Mouse (Mus musculus): ENCODE results near the gene Nsun2.

DNA sequence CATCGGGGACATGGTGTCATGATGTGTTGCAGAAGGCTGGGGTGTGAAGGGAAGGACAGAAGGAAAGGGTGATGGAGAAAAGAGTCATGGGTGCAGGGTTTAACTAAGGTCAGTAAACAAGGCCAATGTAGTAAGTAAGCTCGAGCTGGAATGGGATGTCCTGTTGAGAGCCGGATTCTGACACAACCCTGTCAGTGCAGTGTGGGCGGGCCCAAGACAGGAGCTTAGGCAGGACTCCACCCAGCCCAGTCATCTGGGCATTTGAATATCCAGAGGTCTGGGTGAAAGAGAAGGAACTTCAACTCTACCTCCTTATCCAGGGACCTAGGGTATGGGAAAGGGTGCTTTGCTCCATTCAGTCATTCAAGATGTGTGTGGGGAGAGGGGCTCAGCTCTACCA, 4.8 kb downstream of the Nsun2 start:
- no peak for TF ChIP-seq CTCF (IDR thresholded peaks at IDR 0.05; ENCODE audit: low read depth)
- TF ChIP-seq EP300 (IDR thresholded peaks at IDR 0.05; ENCODE audit: low read depth): no peak
